Mouse (Mus musculus): Measurements from ENCODE around the gene Npas2.

Gene Npas2

DNA sequence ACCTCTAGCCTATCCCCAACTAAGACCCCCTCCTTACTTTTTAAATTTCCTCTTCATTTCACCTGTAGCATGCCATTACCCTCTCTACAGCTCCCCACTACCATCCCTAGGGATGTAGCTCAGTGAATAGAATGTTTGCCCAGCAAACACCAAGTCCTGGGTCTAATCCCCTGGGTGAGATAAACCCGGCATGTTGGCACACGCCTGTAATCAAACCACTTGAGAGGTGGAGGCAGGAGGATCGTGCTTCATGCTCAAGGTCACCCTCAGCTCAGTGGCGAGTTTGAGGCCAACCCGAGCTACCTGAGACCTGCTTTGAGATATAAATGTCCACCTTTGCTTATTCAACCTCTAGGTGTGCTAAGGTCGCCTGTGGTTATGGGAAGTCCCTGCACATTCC lies 19.5 kb downstream of the Npas2 start:
- no peak for DNase-seq (ENCODE audit: low read depth, low spot score)

DNA sequence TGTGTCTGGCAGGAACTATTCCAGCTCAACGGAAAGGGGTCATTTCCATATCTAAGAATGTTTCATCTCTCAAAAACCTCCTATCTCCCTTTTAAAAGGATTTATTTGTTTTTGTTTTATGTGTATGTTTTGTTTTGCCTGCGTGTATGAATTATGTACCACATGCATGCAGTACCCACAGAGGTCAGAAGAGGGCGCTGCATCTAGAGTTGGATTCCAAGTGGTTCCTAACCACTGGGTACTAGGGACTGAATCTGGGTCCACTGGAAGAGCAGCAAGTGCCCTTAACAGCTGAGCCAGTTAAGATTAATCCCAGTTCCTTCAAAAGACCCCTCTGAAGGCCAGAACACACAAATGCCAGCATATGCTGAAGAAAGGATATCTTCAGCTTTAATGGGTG lies 24.1 kb downstream of the Npas2 start:
- DNase-seq (ENCODE audit: low read depth, low spot score), result no peak

DNA sequence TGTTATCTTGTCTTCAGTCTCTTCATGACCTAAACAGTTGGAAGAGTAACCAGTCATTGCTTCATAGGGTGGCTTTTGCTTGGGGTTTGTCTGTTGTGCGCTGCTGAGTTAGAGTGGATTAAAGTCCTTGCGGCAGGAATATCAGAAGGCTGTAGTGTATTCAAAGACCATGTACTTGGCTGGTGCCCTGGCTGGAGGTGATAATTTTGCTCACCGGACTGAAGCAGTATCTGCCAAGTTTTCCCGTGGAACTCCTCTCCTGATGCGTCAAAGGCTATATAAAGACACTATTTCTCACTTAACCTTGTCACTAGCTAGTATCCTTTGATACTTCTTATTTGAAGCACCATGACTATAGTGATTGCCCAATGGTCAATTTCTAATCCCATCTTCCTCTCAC lies 34.9 kb downstream of the Npas2 start:
- DNase-seq (ENCODE audit: low read depth, low spot score), result no peak

DNA sequence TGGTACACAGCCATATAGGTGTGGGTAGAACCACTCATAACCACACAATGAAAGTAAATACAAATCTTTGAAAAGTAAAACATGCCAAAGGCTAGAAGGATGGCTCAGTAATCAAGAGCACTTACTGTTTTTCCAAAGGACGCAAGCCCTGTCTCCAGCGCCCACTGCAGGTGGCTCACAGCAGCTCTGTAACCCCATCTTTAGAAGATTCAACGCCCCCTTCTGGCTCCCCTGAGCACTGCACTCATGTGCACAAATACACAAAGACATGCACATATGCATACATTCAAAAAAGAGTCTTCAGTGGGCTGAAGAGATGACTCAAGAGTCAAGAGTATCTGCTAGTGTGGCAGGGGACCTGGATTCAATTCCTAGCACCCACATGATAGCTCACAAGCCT lies 36.5 kb downstream of the Npas2 start:
- DNase-seq (ENCODE audit: low read depth, low spot score), result no peak

DNA sequence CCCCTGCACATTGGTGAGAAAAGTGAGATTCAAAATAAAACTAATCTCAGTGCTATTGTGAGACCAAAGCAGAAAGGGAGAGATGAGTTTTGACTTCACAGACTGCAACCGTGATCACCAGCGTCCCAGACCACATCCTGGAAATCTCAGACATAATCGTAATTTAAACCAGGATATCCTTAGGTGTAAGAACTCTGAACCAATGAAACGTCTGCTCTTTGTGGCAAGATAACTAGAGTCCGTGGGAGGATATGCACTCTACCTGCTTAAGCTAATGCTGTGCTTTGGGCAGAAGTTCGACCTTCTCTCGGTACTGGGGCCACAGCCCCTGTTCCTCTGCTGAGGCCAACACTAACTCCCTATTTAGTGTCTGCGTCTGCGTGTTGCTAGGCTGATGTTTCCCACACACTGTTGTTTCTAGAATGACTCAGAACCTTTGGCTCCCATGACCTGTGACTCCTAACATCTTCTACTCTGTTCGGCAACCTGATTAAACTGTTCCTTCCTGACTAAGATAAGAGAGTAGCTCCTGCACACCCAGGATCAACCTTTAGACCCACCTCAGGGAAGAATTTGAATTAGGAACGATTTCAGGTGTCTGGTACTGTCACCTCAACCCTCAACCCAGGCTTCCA lies 41.4 kb downstream of the Npas2 start:
- no peak for DNase-seq (ENCODE audit: low read depth, low spot score)

DNA sequence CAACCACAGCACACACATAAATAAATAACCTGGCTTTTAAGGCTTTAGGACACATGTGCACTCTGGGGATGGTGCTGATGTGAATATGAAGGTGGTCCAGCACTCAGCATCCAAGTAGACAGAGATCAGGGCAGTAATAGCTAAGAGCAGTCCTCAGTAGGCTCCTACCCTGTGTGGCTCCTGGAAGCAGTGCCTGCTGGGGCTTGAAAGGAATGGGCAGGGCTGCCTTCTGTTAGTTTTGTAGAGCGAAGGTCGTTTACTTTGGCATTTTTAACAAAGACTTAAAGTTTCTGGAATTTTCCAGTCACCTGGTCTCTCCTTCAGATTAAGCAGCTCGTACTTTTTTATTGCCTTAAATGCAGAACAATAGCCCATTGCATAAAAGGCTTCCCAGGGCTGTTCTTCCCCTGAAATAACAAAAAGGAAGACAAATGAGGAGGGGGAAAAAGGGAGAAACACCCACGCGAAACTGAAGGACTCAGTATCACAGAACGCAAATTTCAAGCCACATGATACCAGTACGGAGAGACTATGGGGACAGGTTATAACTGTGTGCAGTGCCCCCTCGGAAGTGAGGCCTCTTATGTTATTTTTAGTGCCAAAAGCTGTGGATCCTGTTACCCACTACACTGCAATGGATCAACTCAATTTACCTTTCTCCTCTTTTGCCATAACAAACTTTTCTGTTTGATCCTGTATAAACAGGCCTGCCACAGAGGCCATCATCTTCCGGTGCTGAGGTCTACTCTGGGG lies 44.1 kb downstream of the Npas2 start:
- no peak for DNase-seq (ENCODE audit: low read depth, low spot score)

DNA sequence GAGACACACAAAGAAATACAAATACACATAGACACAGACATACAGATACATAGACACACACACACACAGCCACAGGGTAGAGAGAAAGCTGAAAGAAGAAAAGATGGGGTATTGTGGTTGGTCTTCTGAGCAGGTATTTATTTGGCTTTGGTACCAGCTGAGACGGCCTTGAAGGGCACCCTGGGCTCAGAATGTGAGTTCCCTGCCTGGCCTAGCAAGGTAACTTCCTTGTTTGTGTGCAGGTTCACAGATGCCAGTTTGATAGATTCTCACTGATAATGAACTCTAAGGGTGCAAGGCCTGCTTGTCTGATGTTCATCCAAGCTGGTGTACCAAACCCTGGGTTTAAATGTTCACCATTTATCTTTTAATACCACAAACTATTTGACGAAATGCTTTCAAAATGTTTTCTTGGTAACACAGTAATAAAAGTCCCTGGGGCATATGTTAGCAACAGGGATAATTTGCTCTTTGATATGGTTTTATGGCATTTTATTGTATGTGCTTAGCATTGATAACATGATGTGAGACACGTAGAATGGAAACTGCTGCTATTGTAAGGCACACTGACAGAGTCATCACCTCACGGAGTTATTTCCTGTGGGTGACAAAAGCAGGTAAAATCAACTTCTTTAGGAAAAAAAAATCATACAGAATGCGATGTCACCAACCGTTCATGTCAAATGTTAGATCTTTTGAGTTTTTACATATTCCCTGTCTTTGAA lies 47.5 kb downstream of the Npas2 start:
- DNase-seq (ENCODE audit: low read depth, low spot score), result no peak

DNA sequence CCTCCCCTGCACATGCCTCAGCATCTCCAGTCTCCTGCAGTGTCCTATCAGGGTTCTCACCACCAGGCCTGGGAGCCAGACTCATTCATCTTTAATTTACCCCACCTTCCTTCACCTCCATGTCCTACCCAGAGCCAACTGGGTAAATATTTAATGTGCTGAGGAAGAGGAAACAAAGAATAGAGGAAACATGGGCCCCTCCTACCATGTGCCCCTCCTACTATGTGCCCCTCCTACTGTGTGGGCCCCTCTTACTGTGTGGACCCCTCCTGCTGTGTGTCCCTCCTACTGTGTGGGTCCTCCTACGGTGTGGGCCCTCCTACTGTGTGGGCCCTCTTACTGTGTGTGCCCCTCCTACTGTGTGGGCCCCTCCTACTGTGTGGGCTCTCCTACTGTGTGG lies 51.2 kb downstream of the Npas2 start:
- DNase-seq (ENCODE audit: low read depth, low spot score), result no peak

DNA sequence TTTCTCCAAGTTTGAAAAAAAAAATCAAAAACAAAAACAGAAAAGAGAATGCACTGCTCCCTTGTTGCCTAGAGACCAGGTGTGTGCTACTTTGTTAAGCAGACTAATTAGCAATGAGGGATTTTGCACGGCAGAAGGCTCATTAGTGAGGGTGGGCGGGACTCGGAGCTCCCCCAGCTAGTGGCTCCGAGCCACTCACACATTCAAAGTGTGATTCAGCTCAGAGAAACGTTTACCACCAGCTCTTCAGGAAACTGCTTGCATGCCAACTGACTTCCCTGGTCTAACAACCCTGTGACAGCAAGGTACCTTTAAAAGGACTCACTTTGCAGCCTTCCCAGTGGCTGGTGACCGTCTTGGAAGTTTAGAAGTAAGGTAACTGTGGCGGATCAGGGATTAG lies 58.1 kb downstream of the Npas2 start:
- no peak for DNase-seq (ENCODE audit: low read depth, low spot score)

DNA sequence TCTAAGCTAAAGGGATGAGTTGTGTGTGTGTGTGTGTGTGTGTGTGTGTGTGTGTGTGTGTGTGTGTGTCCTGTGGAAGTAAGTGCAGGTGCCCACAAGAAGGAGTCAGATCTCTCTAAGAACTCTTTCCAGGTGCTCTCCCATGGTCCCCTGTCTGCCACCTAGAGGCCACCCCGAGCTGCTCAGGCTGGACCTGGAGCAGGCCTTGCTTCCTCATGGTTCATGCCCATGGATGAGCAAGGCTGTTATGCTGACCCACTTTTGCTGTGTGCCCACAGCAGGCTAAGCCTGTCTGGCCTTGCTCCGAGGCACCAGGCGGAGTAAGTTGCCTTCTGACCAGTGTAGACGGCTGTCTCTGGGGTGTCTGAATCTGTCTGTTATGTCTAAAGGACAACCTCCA lies 60.2 kb downstream of the Npas2 start:
- DNase-seq (ENCODE audit: low read depth, low spot score), result no peak

DNA sequence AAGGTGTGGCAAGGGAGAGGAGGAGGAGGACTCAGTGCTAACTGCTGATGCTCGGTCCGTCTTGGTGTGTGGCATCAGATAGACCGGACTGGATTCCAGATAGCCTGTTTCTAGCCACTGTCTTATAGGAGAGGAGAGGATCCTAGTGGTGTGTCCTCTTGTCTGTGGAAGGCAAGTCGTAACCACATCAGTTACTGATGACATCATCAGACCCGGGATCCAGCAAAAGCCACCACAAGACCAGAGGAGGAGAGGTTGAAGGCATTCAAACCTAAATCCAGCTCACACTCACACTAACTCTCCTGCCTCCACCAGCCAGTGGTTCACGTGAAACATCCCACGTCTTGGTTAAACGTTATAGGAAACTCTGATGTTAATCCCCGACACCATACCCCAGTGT lies 62.5 kb downstream of the Npas2 start:
- DNase-seq (ENCODE audit: low read depth, low spot score), result no peak

DNA sequence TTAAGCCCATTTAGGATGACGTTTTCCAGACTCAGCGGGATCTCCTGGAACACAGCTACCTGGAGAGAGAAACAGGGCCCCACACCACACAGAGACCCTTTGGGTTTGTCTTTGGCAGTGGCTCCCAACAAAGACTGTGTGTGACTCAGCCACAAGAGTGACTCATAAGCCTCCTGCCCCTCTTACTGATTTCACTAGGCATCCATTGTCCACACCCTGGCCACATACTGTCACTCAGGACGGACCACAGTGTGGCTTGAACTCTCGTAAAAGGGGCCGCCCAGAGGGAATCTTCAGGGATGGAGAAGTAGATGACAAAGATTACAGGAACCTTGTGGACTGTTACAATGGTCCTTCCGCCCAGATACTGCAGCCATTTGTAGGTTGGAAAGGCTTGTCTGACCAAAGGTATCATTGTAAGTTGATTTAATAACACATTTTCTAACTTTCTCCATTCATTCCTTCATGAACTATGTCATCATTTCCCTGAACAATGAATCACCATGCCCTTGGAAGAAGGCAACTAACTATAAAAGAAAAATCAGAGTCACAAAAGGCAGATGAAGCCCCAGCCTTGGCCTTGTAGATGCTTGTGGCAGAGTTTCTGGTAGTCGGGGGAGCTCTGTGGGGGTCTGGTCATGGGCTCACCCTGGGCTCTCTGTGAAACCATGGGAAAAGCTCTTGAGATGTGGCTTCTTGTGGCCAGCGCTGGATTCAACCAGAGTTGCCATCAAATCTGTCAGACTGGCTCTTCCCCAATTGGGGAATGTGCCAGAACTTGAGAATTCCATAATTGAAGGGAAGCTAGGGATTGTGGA lies 63.2 kb downstream of the Npas2 start:
- no peak for DNase-seq (ENCODE audit: low read depth, low spot score)

DNA sequence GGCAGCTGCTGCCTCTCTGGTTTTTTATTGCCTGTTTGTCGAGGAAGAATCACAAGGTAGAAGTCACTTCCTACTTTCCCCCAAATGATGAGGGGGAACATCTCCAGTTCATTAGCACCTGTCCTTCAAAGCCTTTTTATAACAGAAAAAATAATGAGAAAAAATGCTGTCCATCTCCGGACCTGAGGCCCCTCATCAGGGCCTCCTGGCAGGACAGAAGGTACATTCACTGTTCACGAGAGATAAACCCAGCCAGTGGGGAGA lies 63.7 kb downstream of the Npas2 start:
- no peak for DNase-seq (ENCODE audit: low read depth, low spot score)

DNA sequence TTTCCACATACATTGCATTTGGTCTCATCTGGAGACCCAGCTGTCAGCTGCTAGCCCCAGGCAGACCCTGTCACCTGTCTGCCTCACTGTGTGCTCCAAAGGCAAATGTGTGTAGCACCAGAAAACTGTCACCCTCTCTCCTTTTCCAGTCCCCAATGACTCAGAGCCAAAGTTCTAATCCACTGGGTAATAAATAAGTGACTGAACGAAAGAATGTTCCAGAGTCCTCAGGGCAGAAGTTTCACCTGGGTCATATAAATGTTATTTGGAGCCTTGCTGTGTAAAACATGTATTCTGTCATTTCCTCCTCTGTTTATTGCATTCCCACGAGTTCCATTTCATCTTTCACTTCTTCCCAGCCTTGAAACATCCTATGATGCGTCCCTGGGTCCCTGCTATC lies 66.1 kb downstream of the Npas2 start:
- DNase-seq (ENCODE audit: low read depth, low spot score), result no peak

DNA sequence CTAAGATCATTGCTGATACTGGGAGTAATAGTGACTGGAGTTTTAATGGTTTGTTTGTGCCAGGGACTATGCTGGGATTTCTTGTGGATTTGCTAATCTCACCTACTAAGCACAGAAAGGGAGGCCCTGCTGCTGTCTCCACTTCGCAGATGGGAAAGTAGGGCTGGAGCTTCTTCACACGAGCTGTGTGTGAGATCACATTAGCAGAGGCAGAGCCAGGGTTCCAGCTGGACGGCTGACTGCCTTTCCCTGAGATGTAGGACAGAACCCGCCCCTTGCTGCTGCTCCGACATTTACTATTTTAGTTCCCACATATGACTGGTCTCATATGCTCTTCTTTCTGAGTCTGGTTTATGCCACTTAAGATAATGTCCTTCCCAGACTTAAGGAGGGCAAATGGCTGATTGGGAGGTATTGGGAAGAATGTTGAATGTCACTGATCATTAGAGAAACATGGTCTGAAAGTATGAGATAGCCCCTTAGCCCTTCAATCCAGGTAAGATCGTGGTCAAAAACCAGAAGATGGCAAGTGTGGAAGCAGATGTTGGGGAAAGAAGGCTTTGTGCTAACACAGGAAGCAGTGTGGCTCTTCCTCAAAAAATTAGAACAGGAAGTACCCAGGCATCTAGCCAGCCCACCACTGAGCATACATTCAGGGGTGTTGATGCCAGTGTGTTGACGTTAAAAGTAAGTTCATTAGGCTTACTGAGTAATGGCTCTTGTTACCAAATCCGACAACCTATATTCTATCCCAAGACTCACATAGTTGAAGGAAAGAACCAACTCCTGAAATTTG lies 66.8 kb downstream of the Npas2 start:
- no peak for DNase-seq (ENCODE audit: low read depth, low spot score)

DNA sequence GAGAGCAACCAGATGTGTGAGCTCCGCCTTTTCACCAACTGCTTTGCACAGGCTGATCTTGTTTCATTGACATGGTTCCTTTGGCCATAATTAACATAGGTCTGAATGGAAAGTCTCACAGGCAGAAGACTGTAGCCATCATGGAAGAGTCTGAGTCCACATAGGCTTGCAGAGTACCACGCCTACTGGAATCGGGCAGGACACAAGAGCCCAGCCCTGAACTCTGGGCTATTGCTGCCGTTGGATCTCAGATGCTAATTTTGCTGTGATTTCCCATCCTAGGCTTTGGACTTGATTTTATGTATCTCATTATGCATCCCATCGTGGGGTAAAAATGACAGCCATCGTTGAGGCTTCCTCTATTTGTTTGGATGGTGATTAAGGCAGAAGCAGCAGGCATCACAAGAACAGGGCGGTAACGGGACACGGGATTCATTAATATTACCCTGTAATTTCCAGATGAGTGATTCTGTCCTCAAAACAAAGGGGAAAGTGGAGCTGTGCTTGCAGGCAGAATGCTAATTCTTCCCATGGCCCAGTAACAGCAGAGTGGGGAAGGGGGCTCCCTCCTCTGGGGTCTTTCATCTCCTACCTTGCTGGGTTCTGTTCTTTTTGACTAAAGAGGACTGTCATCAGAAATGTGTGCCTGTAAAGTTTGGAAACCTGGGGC lies 73.4 kb downstream of the Npas2 start:
- no peak for DNase-seq (ENCODE audit: low read depth, low spot score)

DNA sequence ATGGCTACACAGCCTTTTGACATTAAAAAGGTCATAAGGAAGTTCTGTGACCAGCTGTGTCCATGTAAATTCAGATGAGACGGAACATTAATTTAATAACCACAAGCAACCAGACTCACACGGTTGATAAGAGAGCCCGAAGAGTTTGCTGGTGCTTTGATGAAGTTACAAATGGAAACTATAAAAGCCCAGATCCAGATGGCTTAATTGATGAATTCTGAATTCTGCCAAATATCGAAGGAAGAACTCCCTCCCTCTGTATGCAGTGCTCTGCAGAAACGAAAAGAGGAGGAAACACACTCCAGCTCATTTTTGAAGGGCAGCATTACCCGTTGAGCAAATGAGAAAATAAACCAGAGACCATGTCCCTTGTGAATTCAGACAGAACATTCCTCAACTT lies 79.4 kb downstream of the Npas2 start:
- DNase-seq (ENCODE audit: low read depth, low spot score), result no peak

DNA sequence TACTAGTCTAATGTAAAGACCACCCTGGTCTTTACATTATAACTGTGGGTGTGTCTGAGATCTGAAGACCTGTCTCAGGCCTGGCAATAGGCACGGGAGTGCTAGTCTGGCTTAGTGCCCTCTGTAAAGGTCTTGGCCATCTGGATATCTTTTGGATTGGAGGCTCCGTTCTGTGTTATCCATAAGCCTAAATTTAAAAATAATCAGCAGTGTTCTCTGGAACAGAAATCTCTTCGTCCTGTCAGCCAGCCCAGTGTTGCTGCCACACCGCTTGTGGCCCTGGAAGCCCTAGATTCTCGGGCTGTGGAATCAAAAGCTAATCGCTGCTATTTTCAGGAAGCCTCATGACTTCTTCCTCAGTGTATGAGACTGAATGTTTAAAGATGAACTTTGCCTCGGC lies 86.9 kb downstream of the Npas2 start:
- DNase-seq (ENCODE audit: low read depth, low spot score), result no peak

DNA sequence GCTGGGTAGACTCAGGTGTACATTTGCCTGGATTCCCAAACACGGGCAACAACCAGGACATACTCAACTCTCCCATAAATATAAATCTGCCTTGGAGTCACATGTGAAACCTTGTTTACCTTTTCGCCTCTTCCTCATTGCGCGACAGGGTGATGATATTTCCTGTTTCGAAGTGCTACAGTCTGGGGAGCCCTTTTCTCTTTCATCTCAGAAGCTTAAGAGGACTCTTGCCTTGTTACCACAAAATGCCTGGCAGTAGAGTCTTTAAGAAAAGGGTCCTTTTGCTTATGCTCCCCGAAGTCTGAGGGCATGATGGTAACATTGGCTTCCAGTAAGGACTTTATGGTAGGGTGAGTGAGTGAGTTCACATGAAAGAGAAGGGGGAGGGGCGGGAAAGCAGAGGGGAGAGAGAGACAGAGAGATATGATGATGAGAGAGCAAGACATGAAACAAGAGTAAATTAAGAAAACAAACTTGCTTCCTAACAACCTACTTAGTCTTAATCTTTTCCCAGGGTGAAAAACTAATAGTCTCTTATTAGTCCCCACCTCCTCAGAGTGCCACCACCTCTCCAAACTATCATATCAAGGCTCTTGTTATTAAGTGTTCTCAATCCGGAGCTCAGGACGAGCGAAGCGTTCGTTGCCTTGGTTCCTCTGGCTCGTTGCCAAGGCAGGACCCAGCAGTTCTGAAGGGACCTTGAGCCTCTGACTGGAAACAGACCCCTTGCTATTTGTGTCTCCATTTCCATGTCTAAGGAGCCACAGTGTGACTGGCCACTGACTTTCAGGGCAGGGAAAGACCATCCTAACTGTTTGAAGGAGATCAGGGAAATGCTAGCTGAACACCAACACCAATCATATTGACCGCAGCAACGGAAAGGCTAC lies 87.7 kb downstream of the Npas2 start:
- DNase-seq (ENCODE audit: low read depth, low spot score), result no peak

DNA sequence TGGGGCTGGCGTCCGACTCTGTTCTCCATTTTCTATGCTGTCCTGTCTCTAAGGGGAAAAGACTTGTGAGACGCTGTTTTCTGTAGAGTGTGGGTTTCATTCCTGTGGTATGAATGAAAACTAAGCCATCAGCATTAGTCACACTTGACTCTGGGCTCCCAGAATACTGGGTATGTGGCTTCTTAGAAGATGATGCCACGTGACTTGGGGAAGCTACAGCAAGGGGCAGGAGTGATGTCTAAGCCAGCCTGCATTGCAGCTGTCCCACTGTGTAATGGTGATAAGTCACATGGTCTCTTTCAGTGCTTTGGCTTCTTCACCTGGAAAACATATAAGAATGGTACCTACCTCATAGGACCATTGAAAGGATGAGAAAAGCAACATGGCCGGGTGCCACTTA lies 88.4 kb downstream of the Npas2 start:
- DNase-seq (ENCODE audit: low read depth, low spot score), result no peak
